Mouse (Mus musculus) cerebellum, adult 2 months (tissue): Measurements from ENCODE around the gene Hamp2. TPM values are rescaled to one million over a fixed set of nuclear protein-coding genes. Genes with fewer than 3 reads are reported as not detected.

ENCODE experiments used
- DNase-seq, 2 experiments: peaks; one replicate each; pipeline ENCODE4 v3.0.0; 2021
- H3K27ac ChIP-seq: fragments of 200-500 bp; 2 replicates; pipeline ENCODE4 v1.5.1; 2012; ENCODE audit warnings: low read length, control low read depth, inconsistent platforms; ENCODE audit not compliant: insufficient read depth
- H3K27me3 ChIP-seq: fragments of 200-500 bp; 2 replicates; pipeline ENCODE4 v1.6.1; 2012; ENCODE audit warnings: inconsistent platforms, mild to moderate bottlenecking, low read length, moderate library complexity; ENCODE audit not compliant: control insufficient read depth, insufficient read depth
- H3K4me1 ChIP-seq: fragments of 200-500 bp; 2 replicates; pipeline ENCODE4 v1.6.1; 2011; ENCODE audit warnings: low read length; ENCODE audit not compliant: control insufficient read depth, insufficient read depth
- H3K4me3 ChIP-seq: fragments of 200-500 bp; replicated peaks from 2 replicates; pipeline ENCODE3; 2011; ENCODE audit warnings: mild to moderate bottlenecking, low read depth, low read length, control low read depth; ENCODE audit not compliant: insufficient read depth
- CTCF ChIP-seq: fragments of 200-500 bp; IDR thresholded peaks from 2 replicates; pipeline ENCODE4 v1.5.1; 2011; ENCODE audit warnings: low read depth, mild to moderate bottlenecking, control low read depth, low read length, moderate library complexity, borderline replicate concordance; ENCODE audit not compliant: insufficient read depth
- POLR2A ChIP-seq: fragments of 200-500 bp; IDR thresholded peaks from 2 replicates; pipeline ENCODE4 v1.6.1; 2011; ENCODE audit warnings: low read length, control low read depth, borderline replicate concordance; ENCODE audit not compliant: insufficient read depth
- WGBS: fragments of 180-500 bp; shearing (Covaris S2); methylation state at CpG from one replicate; pipeline ENCODE4 v1.1.7; 2018; 5-methylcytosine and 5-hydroxymethylcytosine counted together
- polyA plus RNA-seq: library from polyadenylated mRNA; depleted of rRNA; stranded (reverse); fragments of >200 nt; gene quantifications from 2 replicates; pipeline ENCODE4 v1.2.3, GENCODE M21; 2012

The Hamp2 gene
- polyA plus RNA-seq, 1 experiment, result not detected

GRCm38 (mm10) chr7:30965677-30966076 is 41.2 kb upstream of the Hamp2 start:
- no peak for TF ChIP-seq POLR2A
- TF ChIP-seq CTCF, result no peak
- Histone ChIP-seq H3K4me3 (no peak overlapping the region), H3K4me1 (no peaks in the 10 kb centered on the region), H3K27me3 (no peaks in the 10 kb centered on the region), H3K27ac (no peak overlapping the region)
- WGBS, result 63% methylated on average over 14 of the region's 14 CpGs
- DNase-seq, result no peak

GRCm38 (mm10) chr7:30964366-30964765 is 39.9 kb upstream of the Hamp2 start:
- Histone ChIP-seq H3K27me3 (no peaks in the 10 kb centered on the region), H3K27ac (no peak overlapping the region), H3K4me1 (no peaks in the 10 kb centered on the region), H3K4me3 (no peak overlapping the region)
- WGBS, result 75% methylated on average over 7 of the region's 7 CpGs
- DNase-seq, result no peak
- TF ChIP-seq CTCF (no peak), POLR2A (no peak)

- no peaks in the 10 kb centered on the region for H3K27me3 ChIP-seq
- H3K27ac ChIP-seq, result no peak overlapping the region
- 86% methylated on average over 5 of the region's 5 CpGs for WGBS
- TF ChIP-seq CTCF, result no peak
- no peak for TF ChIP-seq POLR2A
- DNase-seq, result no peak
- H3K4me3 ChIP-seq, result no peak overlapping the region
- H3K4me1 ChIP-seq, result peaks cover 13% of the 10 kb centered on the region
These were observed 38.4 kb upstream of the Hamp2 start for GRCm38 (mm10) chr7:30962862-30963261.

- Histone ChIP-seq H3K4me3 (no peak overlapping the region), H3K27me3 (no peaks in the 10 kb centered on the region), H3K4me1 (peaks cover 18% of the 10 kb centered on the region), H3K27ac (no peak overlapping the region)
- 89% methylated on average over 6 of the region's 6 CpGs for WGBS
- DNase-seq, result no peak
- no peak for TF ChIP-seq CTCF
- no peak for TF ChIP-seq POLR2A
These were observed 35.4 kb upstream of the Hamp2 start for GRCm38 (mm10) chr7:30959786-30960349.

- TF ChIP-seq CTCF (no peak), POLR2A (no peak)
- H3K4me1 ChIP-seq, result peaks cover 18% of the 10 kb centered on the region
- peak in 1 of 2 experiments; percentile 29 for DNase-seq
- no peaks in the 10 kb centered on the region for H3K27me3 ChIP-seq
- 94% methylated on average over 9 of the region's 9 CpGs for WGBS
- H3K27ac ChIP-seq, result no peak overlapping the region
- H3K4me3 ChIP-seq, result no peak overlapping the region
These were observed 34.5 kb upstream of the Hamp2 start for GRCm38 (mm10) chr7:30958866-30959487.

- Histone ChIP-seq H3K27me3 (no peaks in the 10 kb centered on the region), H3K4me1 (peaks cover 18% of the 10 kb centered on the region), H3K27ac (peak overlapping the region; percentile 99; the same call in 1 of the 2 replicates), H3K4me3 (peak overlapping the region; percentile 91)
- WGBS, result 74% methylated on average over 28 of the region's 28 CpGs
- DNase-seq, result peak; percentile 35 to 44
- TF ChIP-seq POLR2A (no peak), CTCF (no peak)
These were observed 33.8 kb upstream of the Hamp2 start for GRCm38 (mm10) chr7:30958109-30958865.

GRCm38 (mm10) chr7:30957367-30957783 is 32.9 kb upstream of the Hamp2 start:
- no peaks in the 10 kb centered on the region for H3K27me3 ChIP-seq
- TF ChIP-seq CTCF, result no peak
- peak; percentile 69 for TF ChIP-seq POLR2A
- under 1% methylated on average over 43 of the region's 43 CpGs for WGBS
- DNase-seq, result peak; percentile 91 to 98
- H3K4me3 ChIP-seq, result peak overlapping the region; percentile 91
- peak overlapping the region; percentile 99 for H3K27ac ChIP-seq
- H3K4me1 ChIP-seq, result peaks cover 18% of the 10 kb centered on the region
